Mouse (Mus musculus) heart, embryonic 15.5 days (tissue): ENCODE measurements at regions not wholly inside any gene's neighbourhood (a gene's known extent, or its start where the extent isn't known, plus 50 kb on each side); places are given as distances from the start of the nearest gene placed in this dataset.

Source experiments
- ATAC-seq: fragments of 200-750 bp; cut with Nextera tagmentation; replicated peaks from 2 replicates; pipeline ENCODE4 v1.8.0; 2017; ENCODE audit warnings: low read depth, moderate TSS enrichment; ENCODE audit not compliant: insufficient number of reproducible peaks, insufficient read depth, low FRiP score
- H3K27ac ChIP-seq: fragments of 300-500 bp; sonication (generic); 2 replicates; pipeline ENCODE4 v1.5.1; 2015; ENCODE audit warnings: mild to moderate bottlenecking, inconsistent platforms
- H3K27me3 ChIP-seq: fragments of 300-500 bp; sonication (generic); 2 replicates; pipeline ENCODE4 v1.6.1; 2015; ENCODE audit warnings: inconsistent platforms
- H3K36me3 ChIP-seq: fragments of 300-500 bp; sonication (generic); 2 replicates; pipeline ENCODE4 v1.6.1; 2015; ENCODE audit warnings: mild to moderate bottlenecking, inconsistent platforms
- H3K4me1 ChIP-seq: fragments of 300-500 bp; sonication (generic); replicated peaks from 2 replicates; pipeline ENCODE4 v1.6.1; 2015; ENCODE audit warnings: inconsistent platforms
- H3K4me2 ChIP-seq: fragments of 300-500 bp; sonication (generic); 2 replicates; pipeline ENCODE4 v1.6.1; 2015; ENCODE audit warnings: inconsistent platforms, mild to moderate bottlenecking, moderate library complexity
- H3K4me3 ChIP-seq: fragments of 300-500 bp; sonication (generic); 2 replicates; pipeline ENCODE4 v1.5.1; 2015; ENCODE audit warnings: mild to moderate bottlenecking, inconsistent platforms
- H3K9ac ChIP-seq: fragments of 300-500 bp; sonication (generic); 2 replicates; pipeline ENCODE4 v1.6.1; 2015; ENCODE audit warnings: mild to moderate bottlenecking, inconsistent platforms
- H3K9me3 ChIP-seq: fragments of 300-500 bp; sonication (generic); replicated peaks from 2 replicates; pipeline ENCODE4 v1.6.1; 2016; ENCODE audit warnings: inconsistent platforms
- WGBS: fragments of 180-500 bp; shearing (Covaris S2); methylation state at CpG from one replicate; pipeline ENCODE4 v1.1.7; 2015; ENCODE audit warnings: mixed read lengths; 5-methylcytosine and 5-hydroxymethylcytosine counted together

DNA sequence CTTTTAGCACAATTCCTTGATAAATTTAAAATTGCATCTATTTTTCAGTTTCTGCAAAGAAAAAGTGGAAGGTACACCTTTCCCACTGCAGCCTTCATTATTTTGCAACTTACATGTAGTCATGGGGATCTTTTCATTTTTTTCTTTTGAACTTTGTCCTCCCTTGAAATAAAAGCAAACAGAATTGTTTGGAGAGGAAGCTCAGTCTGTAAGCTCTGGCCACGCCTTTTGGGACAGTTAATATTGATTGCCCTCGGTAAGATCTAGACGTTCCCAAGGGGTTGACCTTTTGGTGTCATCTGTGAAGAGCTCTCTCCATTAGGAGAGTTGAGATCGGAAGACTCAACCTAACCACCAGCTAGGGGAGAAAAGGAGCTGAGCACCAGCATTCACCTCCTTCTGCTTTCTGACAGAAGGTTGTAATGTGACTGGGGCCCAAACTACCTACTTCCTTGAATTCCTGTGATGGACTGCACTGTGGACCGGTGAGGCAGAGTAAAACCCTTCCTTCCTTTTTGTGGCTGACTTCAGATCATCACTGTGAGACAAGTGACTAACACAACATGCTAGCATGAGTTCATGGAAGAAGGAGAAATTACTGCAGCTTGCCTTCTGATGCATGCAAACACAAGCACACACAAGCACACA, 621.9 kb downstream of the Inhba start:
- Histone ChIP-seq H3K9ac (no peak overlapping the region), H3K27ac (no peak overlapping the region), H3K4me2 (no peak overlapping the region), H3K27me3 (no peaks in the 10 kb centered on the region), H3K9me3 (no peaks in the 10 kb centered on the region), H3K36me3 (no peaks in the 10 kb centered on the region), H3K4me1 (no peaks in the 10 kb centered on the region), H3K4me3 (no peak overlapping the region)
- no peak for ATAC-seq
- WGBS, result 56% methylated on average over 5 of the region's 5 CpGs

DNA sequence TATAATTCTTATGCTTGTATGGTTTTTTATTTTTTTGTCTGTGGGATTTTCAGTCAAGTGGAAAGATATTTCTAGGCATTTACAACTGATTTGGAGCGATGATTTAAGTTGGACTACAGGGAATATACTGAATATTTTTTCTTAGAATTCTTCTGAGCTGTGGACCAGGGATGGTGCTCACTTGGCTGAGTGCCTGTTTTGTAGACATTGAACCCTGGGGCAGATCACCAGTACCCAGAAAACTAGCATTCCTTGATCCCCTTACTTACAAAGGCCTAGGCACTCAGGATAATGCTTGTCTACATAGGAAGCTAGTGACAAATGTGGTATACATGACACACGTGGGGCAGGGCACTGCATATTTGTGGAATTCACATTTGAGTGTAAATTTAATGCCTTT, 624.6 kb downstream of the Inhba start:
- 84% methylated on average over 2 of the region's 2 CpGs for WGBS
- no peak overlapping the region for H3K4me2 ChIP-seq
- no peaks in the 10 kb centered on the region for H3K9me3 ChIP-seq
- no peak for ATAC-seq
- no peak overlapping the region for H3K27ac ChIP-seq
- no peaks in the 10 kb centered on the region for H3K4me1 ChIP-seq
- H3K4me3 ChIP-seq, result no peak overlapping the region
- no peaks in the 10 kb centered on the region for H3K36me3 ChIP-seq
- H3K9ac ChIP-seq, result no peak overlapping the region
- no peaks in the 10 kb centered on the region for H3K27me3 ChIP-seq

DNA sequence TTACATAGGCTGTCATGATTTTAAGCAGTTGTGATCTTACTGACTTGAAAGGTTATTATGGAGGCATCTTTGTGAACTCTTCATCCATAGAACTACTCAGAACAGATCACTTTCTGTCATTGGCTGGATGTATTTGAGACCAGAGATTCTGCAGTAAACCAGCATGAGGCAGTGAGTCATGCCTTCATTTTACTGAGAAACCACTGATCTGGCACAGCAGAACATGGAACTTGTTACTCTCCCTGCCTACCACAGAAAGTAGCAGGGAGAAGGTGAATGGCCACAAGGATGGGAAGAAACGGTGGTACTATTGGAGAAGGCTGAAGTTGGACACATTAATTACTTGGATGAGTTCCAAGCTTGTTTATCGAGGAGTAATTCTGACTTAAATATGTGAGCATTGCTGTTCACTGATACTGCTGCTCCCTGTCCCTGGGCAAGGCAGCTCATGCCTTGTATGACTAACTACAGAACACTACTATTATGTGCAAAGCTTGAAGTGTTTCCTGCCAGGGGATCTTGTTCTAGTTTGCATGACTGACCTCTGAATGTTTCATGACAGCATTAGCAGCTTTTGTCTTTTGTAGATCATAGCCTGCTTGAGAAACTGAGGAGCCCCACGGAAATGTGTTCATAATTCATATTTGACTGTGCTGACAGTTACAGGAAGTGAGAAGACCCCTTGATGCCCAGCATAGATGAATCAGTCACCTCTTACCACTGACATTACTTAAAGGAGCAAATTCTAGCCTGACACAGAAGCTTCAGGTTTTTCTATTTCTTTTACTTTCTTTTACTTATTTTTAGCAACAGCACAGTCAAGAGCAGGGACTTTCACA, 630.2 kb downstream of the Inhba start:
- H3K27ac ChIP-seq, result no peak overlapping the region
- H3K36me3 ChIP-seq, result no peaks in the 10 kb centered on the region
- no peaks in the 10 kb centered on the region for H3K4me1 ChIP-seq
- ATAC-seq, result no peak
- no peaks in the 10 kb centered on the region for H3K27me3 ChIP-seq
- H3K9ac ChIP-seq, result no peak overlapping the region
- H3K4me2 ChIP-seq, result no peak overlapping the region
- no peaks in the 10 kb centered on the region for H3K9me3 ChIP-seq
- WGBS, result 58% methylated on average over 3 of the region's 3 CpGs
- H3K4me3 ChIP-seq, result no peak overlapping the region

DNA sequence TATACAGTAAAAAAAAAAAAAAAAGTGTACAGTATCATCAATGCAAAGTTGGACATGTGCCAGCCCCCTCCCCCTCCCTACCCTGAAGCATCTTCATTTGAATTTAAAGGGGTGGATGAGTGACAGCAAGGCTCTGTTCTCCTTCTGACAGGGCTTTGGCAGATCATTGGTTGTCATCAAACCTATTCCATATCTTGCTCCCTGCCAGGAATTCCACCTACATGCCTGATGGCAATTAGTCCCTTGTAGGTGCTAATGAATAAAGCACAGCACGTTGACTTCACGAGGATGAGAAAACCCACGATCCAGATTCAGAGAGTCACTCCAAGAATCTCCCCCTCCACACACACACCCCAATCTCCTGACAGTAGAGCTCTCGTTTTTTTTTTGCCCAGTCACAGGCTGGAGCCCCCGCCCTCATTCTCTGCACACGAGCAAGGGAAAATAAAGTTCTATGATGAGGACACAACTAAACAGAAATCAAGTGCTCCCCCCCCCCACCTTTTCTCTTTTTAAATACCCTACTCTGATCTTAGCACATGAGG, 630.9 kb downstream of the Inhba start:
- Histone ChIP-seq H3K4me2 (no peak overlapping the region), H3K36me3 (no peaks in the 10 kb centered on the region), H3K27ac (no peak overlapping the region), H3K4me3 (no peak overlapping the region), H3K27me3 (no peaks in the 10 kb centered on the region), H3K4me1 (no peaks in the 10 kb centered on the region), H3K9me3 (no peaks in the 10 kb centered on the region), H3K9ac (no peak overlapping the region)
- WGBS, result 40% methylated on average over 6 of the region's 6 CpGs
- ATAC-seq, result no peak

DNA sequence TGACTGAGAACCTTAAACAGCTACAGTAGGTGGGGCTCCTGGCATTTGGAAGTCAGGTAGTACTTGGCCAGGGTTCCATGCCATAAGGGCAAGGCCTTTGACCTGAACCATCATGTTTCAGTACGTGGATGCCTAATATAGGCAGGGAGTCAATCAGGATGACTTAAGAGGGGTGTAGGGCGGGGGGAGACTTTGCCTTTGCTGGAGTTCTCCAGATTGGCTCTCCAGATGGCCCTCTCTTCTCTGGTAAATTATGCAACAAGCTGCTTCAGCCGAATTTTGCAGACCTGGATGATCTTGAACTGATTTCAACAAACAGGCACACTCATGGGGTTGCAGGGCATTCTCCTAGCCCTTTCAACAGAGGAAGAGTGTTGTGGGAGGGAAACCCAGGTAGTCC, 633.7 kb downstream of the Inhba start:
- Histone ChIP-seq H3K9me3 (no peaks in the 10 kb centered on the region), H3K27me3 (no peaks in the 10 kb centered on the region), H3K36me3 (no peaks in the 10 kb centered on the region), H3K27ac (no peak overlapping the region), H3K4me1 (no peaks in the 10 kb centered on the region), H3K4me3 (no peak overlapping the region), H3K4me2 (no peak overlapping the region), H3K9ac (no peak overlapping the region)
- no peak for ATAC-seq
- 64% methylated on average over 3 of the region's 3 CpGs for WGBS

DNA sequence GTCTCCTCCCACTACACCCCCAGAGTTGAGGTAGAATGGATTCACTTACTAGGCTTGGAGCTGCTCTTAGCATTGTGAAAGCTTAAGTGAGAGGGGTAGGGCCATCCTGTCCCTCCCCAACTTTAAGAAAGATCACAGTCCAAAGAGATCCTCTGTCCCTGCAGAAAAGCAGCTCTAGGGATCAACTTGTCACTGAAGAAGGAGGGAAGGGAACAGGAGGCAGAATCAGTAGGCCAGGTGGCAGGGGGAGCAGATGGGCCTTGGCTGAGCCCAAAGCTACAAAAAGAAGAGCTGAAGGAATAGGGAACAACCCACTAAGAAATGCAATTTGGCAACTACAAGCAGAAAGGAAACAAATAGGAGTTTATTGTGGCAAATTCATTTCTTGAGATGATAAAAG, 634.4 kb downstream of the Inhba start:
- Histone ChIP-seq H3K4me3 (no peak overlapping the region), H3K4me2 (no peak overlapping the region), H3K27me3 (no peaks in the 10 kb centered on the region), H3K4me1 (no peaks in the 10 kb centered on the region), H3K27ac (no peak overlapping the region), H3K9me3 (no peaks in the 10 kb centered on the region), H3K36me3 (no peaks in the 10 kb centered on the region), H3K9ac (no peak overlapping the region)
- no peak for ATAC-seq

DNA sequence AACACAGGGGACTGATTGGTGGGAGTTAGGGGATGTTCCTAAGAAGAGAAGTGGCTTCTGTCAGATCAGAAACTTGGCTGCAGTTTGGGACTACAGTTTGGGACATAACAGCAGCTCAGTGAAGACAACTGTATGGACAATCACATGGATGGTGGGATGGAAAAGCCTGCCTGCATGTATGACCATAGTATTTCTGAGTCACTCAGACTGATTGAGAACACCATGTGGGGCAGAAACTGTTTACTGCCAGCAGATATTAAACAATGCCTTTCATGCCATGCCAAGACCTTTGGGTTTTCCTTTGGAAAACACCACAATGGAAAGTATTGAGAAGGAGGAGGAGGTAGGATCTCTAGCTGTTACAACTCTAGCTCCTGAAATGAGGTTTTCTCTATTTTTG, 635.0 kb downstream of the Inhba start:
- H3K36me3 ChIP-seq, result no peaks in the 10 kb centered on the region
- H3K4me3 ChIP-seq, result no peak overlapping the region
- no peaks in the 10 kb centered on the region for H3K4me1 ChIP-seq
- no peak overlapping the region for H3K9ac ChIP-seq
- no peak overlapping the region for H3K27ac ChIP-seq
- no peaks in the 10 kb centered on the region for H3K27me3 ChIP-seq
- no peaks in the 10 kb centered on the region for H3K9me3 ChIP-seq
- no peak overlapping the region for H3K4me2 ChIP-seq
- ATAC-seq, result no peak

DNA sequence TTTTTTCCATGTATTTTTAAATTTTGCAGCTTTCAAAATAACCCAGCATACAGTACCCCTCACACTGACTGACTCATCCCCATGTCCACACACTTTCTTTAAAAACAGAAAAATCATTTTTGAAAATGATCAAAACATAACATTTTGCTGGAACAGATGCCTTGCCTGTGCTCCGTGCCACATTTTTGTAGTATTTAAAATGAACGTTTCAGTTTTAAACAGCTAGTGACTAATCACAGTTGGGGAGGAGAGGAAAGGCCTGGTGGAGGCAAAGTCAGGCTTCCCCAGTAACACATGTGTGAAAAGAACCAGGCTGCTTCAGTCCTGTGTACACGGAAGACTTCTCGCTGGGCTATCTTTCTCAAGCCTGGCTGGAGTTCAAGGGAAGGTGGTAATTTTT, 644.5 kb downstream of the Inhba start:
- Histone ChIP-seq H3K9ac (no peak overlapping the region), H3K4me3 (no peak overlapping the region), H3K27ac (no peak overlapping the region), H3K9me3 (no peaks in the 10 kb centered on the region), H3K4me2 (no peak overlapping the region), H3K27me3 (no peaks in the 10 kb centered on the region), H3K36me3 (no peaks in the 10 kb centered on the region), H3K4me1 (no peaks in the 10 kb centered on the region)
- ATAC-seq, result no peak
- WGBS, result 53% methylated on average over 4 of the region's 4 CpGs

DNA sequence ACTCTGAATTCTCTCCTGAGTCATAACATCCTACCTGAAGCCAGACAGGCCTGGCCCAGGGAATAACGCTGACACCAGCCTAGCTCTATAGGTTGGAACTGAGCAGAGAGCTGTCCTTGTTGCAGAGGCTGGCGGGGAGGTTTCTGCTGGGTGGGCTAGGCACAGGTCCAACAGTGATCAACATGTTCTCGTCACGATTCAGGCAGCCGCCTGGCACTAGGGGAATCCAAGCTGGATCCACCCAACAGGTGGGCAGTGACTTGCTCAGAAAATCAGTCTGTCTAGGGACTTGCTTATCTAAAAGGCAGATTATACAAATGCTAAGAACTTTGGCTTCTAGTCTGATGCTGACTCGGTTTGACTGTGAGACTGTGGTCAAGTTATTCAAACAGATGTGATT, 648.2 kb downstream of the Inhba start:
- Histone ChIP-seq H3K9me3 (no peaks in the 10 kb centered on the region), H3K4me1 (no peaks in the 10 kb centered on the region), H3K27ac (no peak overlapping the region), H3K4me3 (no peak overlapping the region), H3K27me3 (no peaks in the 10 kb centered on the region), H3K9ac (no peak overlapping the region), H3K36me3 (no peaks in the 10 kb centered on the region), H3K4me2 (no peak overlapping the region)
- WGBS, result 49% methylated on average over 6 of the region's 6 CpGs
- no peak for ATAC-seq

DNA sequence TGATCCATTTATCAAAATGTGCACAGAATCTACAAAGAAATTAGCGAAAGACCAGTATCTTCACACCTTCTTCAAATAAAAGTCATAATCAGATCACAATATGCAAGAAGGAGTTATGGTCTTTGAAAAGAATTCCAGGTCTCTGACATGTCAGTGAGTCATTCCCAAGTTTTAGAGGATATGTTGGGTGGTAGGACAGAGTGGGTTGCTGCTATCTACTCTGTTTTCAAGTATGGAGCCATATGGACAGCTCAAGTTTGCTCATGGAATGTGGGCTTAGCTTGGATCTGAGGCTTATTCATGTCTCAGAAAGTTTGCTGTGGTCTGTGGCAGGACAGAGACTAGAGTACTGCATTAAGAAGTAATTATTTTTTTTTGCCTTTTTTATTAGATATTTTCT, 657.0 kb downstream of the Inhba start:
- Histone ChIP-seq H3K27me3 (no peaks in the 10 kb centered on the region), H3K9ac (no peak overlapping the region), H3K4me2 (no peak overlapping the region), H3K9me3 (no peaks in the 10 kb centered on the region), H3K36me3 (no peaks in the 10 kb centered on the region), H3K4me1 (peaks cover 2% of the 10 kb centered on the region; the same call in 1 of the 2 replicates), H3K27ac (no peak overlapping the region), H3K4me3 (no peak overlapping the region)
- no peak for ATAC-seq
- 90% methylated on average over 1 of the region's 1 CpGs for WGBS

DNA sequence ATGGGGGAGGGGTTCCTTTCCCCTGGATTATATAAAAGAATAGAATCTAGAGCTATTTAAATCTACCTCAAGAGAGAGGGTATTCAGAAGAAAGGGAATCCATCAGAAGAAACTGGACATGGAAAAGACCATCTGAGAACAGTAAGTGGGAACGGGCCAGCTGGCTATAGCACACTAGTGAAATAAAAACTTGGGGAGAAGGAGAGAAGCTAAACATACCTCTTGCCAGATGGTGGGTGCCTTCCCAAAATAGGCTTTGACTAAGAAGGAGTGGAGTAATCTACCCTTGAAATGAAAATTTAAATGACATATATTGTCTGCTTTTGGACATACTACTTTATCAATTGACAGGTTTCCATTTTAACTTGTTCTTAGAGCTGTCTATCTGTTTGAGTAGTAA, 657.6 kb downstream of the Inhba start:
- Histone ChIP-seq H3K4me3 (no peak overlapping the region), H3K4me2 (no peak overlapping the region), H3K36me3 (no peaks in the 10 kb centered on the region), H3K27me3 (no peaks in the 10 kb centered on the region), H3K4me1 (peaks cover 2% of the 10 kb centered on the region; the same call in 1 of the 2 replicates), H3K27ac (no peak overlapping the region), H3K9me3 (no peaks in the 10 kb centered on the region), H3K9ac (no peak overlapping the region)
- ATAC-seq, result no peak
- 85% methylated on average over 1 of the region's 1 CpGs for WGBS
